Comparison of ENCODE assay signal across 7 mouse cellular contexts in genomic region chr16:33379944-33380881, GRCm38 (mm10). TPM values are rescaled to one million over a fixed set of nuclear protein-coding genes. Genes with fewer than 3 reads are reported as not detected.
DNase-seq lines count a peak whose midpoint lies in the region; ATAC-seq and TF ChIP-seq lines count a peak whose summit lies in the region.
"Not testable (repeated sequence)": the region's sequence is repeated elsewhere in the genome, so short reads cannot be mapped to it uniquely, and the experiment has no call there.

TSS of gene Zfp148 (plus strand) at chr16:33380836.

- H3K4me2 ChIP-seq in intestine, postnatal 0 days (replicated peaks; ENCODE audit: low read depth): peak within 1 kb of the TSS; percentile 83
- H3K4me2 ChIP-seq in midbrain, embryonic 13.5 days (replicated peaks): peak within 1 kb of the TSS; percentile 85

- peaks cover 10% of the 10 kb centered on the region; the same call in 1 of the 2 replicates for H3K36me3 ChIP-seq in embryonic facial prominence, embryonic 10.5 days (replicated peaks)
- not testable (repeated sequence) for H3K36me3 ChIP-seq in intestine, postnatal 0 days (ENCODE audit: control insufficient read depth, insufficient read depth); midbrain, embryonic 13.5 days
- peaks cover 13% of the 10 kb centered on the region for H3K36me3 ChIP-seq in limb, embryonic 10.5 days

- ATAC-seq in intestine, postnatal 0 days: peak; percentile 87
- ATAC-seq in midbrain, embryonic 13.5 days: peak; percentile 91

- 4% methylated on average over 50 of the region's 50 CpGs for WGBS in embryonic facial prominence, embryonic 10.5 days
- WGBS in intestine, postnatal 0 days: 1% methylated on average over 50 of the region's 50 CpGs
- 4% methylated on average over 50 of the region's 50 CpGs for WGBS in limb, embryonic 10.5 days
- WGBS in midbrain, embryonic 13.5 days: 4% methylated on average over 49 of the region's 50 CpGs

- peak within 1 kb of the TSS; percentile 95 for H3K4me3 ChIP-seq in embryonic facial prominence, embryonic 10.5 days
- H3K4me3 ChIP-seq in intestine, postnatal 0 days (ENCODE audit: low read depth, low read length): peak within 1 kb of the TSS; percentile 82
- H3K4me3 ChIP-seq in limb, embryonic 10.5 days: peak within 1 kb of the TSS; percentile 72
- peak within 1 kb of the TSS; percentile 91 for H3K4me3 ChIP-seq in midbrain, embryonic 13.5 days (replicated peaks)

- TF ChIP-seq CTCF in intestine, postnatal 0 days (IDR thresholded peaks at IDR 0.05; ENCODE audit: low read depth): peak; percentile 57

- H3K27me3 ChIP-seq in embryonic facial prominence, embryonic 10.5 days (replicated peaks; ENCODE audit: low read depth, poor library complexity, severe bottlenecking); intestine, postnatal 0 days (replicated peaks; ENCODE audit: control insufficient read depth, insufficient read depth, low read length); limb, embryonic 10.5 days (ENCODE audit: low read depth, poor library complexity, severe bottlenecking); midbrain, embryonic 13.5 days: not testable (repeated sequence)

- peak within 1 kb of the TSS; percentile 98 for H3K27ac ChIP-seq in embryonic facial prominence, embryonic 10.5 days (replicated peaks)
- H3K27ac ChIP-seq in intestine, postnatal 0 days (ENCODE audit: low read depth, low read length): peak within 1 kb of the TSS; percentile 93
- peak within 1 kb of the TSS; percentile 96 for H3K27ac ChIP-seq in limb, embryonic 10.5 days
- H3K27ac ChIP-seq in midbrain, embryonic 13.5 days: peak within 1 kb of the TSS; percentile 94

- not testable (repeated sequence) for H3K9me3 ChIP-seq in embryonic facial prominence, embryonic 10.5 days; intestine, postnatal 0 days (ENCODE audit: control insufficient read depth); limb, embryonic 10.5 days (replicated peaks); midbrain, embryonic 13.5 days

- peak within 1 kb of the TSS; percentile 99 for H3K9ac ChIP-seq in intestine, postnatal 0 days (ENCODE audit: low read depth, low read length)
- peak within 1 kb of the TSS; percentile 97 for H3K9ac ChIP-seq in midbrain, embryonic 13.5 days (replicated peaks)

- H3K4me1 ChIP-seq in embryonic facial prominence, embryonic 10.5 days: peaks cover 16% of the 10 kb centered on the region
- not testable (repeated sequence) for H3K4me1 ChIP-seq in intestine, postnatal 0 days (replicated peaks; ENCODE audit: control insufficient read depth, insufficient read depth, low read length)
- H3K4me1 ChIP-seq in limb, embryonic 10.5 days: peaks cover 16% of the 10 kb centered on the region
- peaks cover 33% of the 10 kb centered on the region for H3K4me1 ChIP-seq in midbrain, embryonic 13.5 days (replicated peaks)

- peak; percentile 93 for DNase-seq in adrenal gland, postnatal 10 days
- peak; percentile 92 for DNase-seq in embryonic facial prominence, embryonic 10.5 days (ENCODE audit: low spot score)
- DNase-seq in gonadal fat pad, adult 2 months (ENCODE audit: low read depth): not testable (repeated sequence)
- DNase-seq in limb, embryonic 10.5 days (ENCODE audit: low spot score): peak; percentile 92
- peak; percentile 84 for DNase-seq in spleen, adult 12 weeks (ENCODE audit: low spot score)

RNA-seq across cellular contexts. Expression of gene Zfp148, which starts in this region (rescaled TPM):
- 10 to 100 TPM; 56.0 to 64.5 TPM for total RNA-seq in adrenal gland, postnatal 10 days (2021)
- polyA plus RNA-seq in embryonic facial prominence, embryonic 10.5 days (2016; fragmentation: Nextera tagmentation; extraction: Ambion mirVana): 47.6 and 51.8 TPM in 2 replicates
- polyA plus RNA-seq in gonadal fat pad, adult 2 months (2012; rRNA removed): 11.9 and 14.6 TPM in 2 replicates
- polyA plus RNA-seq in intestine, postnatal 0 days (2015; fragmentation: Nextera tagmentation; extraction: Ambion mirVana): 20.1 and 20.5 TPM in 2 replicates
- polyA plus RNA-seq in limb, embryonic 10.5 days (2016; fragmentation: Nextera tagmentation; extraction: Ambion mirVana): 44.2 and 49.2 TPM in 2 replicates
- polyA plus RNA-seq in midbrain, embryonic 13.5 days (2015; fragmentation: Nextera tagmentation; extraction: Ambion mirVana): 55.4 and 55.8 TPM in 2 replicates
